Mouse (Mus musculus): Measurements from ENCODE around the gene Map7. TPM values are rescaled to one million over a fixed set of nuclear protein-coding genes. Genes with fewer than 3 reads are reported as not detected.

The Map7 gene
- total RNA-seq, 1 experiment: 35.2 TPM

GRCm38 (mm10) chr10:20313447-20313846, 165.2 kb downstream of the Map7 start:
- H3K4me1 ChIP-seq (ENCODE audit: control insufficient read depth in 2 of 2, insufficient read depth in 2 of 2, low read length in 2 of 2, poor library complexity in 1 of 2): peaks cover 4 to 6% of the 10 kb centered on the region in 2 experiments; a peak in 3 of 4 replicates
- peak overlapping the region; percentile 94 to 99 for H3K4me3 ChIP-seq (ENCODE audit: insufficient read depth in 1 of 2, low read depth in 1 of 2, low read length in 2 of 2, poor library complexity in 1 of 2, severe bottlenecking in 1 of 2)
- no peak for DNase-seq (ENCODE audit: low read depth, low spot score)
- TF ChIP-seq ZC3H11A (IDR thresholded peaks at IDR 0.05; ENCODE audit: borderline replicate concordance, low read depth, low read length) (no peak), HCFC1 (IDR thresholded peaks at IDR 0.05; ENCODE audit: borderline replicate concordance, insufficient read depth, low read length) (no peak), ZNF384 (IDR thresholded peaks at IDR 0.05; ENCODE audit: low read depth, low read length) (no peak), CHD2 (IDR thresholded peaks at IDR 0.05; ENCODE audit: low read depth, low read length) (no peak), MAFK (IDR thresholded peaks at IDR 0.05; ENCODE audit: insufficient read depth, low read depth, low read length) (no peak)
- no peaks in the 10 kb centered on the region for H3K9me3 ChIP-seq (ENCODE audit: control insufficient read depth, insufficient read depth, low read depth, low read length)
- no peak overlapping the region; the same call in 1 of the 2 replicates for H3K27ac ChIP-seq (ENCODE audit: insufficient read depth, low read depth, low read length, poor library complexity, severe bottlenecking)
- peak overlapping the region; percentile 100; the same call in 1 of the 2 replicates for H3K9ac ChIP-seq (ENCODE audit: insufficient read depth, low read depth, low read length, poor library complexity, severe bottlenecking)
- in situ Hi-C loops (cut with MboI; ENCODE audit: low sequenced_read_pairs in 2 of 2, unreplicated experiment in 2 of 2): no loop called here
- peaks cover 7% of the 10 kb centered on the region for H3K36me3 ChIP-seq (ENCODE audit: control insufficient read depth, insufficient read depth, low read length, poor library complexity, severe bottlenecking)

GRCm38 (mm10) chr10:20313941-20314340, 165.7 kb downstream of the Map7 start:
- Histone ChIP-seq H3K36me3 (ENCODE audit: control insufficient read depth, insufficient read depth, low read length, poor library complexity, severe bottlenecking) (peaks cover 8% of the 10 kb centered on the region), H3K27ac (ENCODE audit: insufficient read depth, low read depth, low read length, poor library complexity, severe bottlenecking) (no peak overlapping the region), H3K9me3 (ENCODE audit: control insufficient read depth, insufficient read depth, low read depth, low read length) (no peaks in the 10 kb centered on the region), H3K9ac (ENCODE audit: insufficient read depth, low read depth, low read length, poor library complexity, severe bottlenecking) (peak overlapping the region; percentile 68; the same call in 1 of the 2 replicates), H3K4me3 (ENCODE audit: insufficient read depth in 1 of 2, low read depth in 1 of 2, low read length in 2 of 2, poor library complexity in 1 of 2, severe bottlenecking in 1 of 2) (peak overlapping the region; percentile 55 to 94), H3K4me1 (ENCODE audit: control insufficient read depth in 2 of 2, insufficient read depth in 2 of 2, low read length in 2 of 2, poor library complexity in 1 of 2) (peaks cover 4 to 6% of the 10 kb centered on the region in 2 experiments; a peak in 3 of 4 replicates)
- DNase-seq (ENCODE audit: low read depth, low spot score): no peak
- TF ChIP-seq MAFK (IDR thresholded peaks at IDR 0.05; ENCODE audit: insufficient read depth, low read depth, low read length) (no peak), ZC3H11A (IDR thresholded peaks at IDR 0.05; ENCODE audit: borderline replicate concordance, low read depth, low read length) (no peak), ZNF384 (IDR thresholded peaks at IDR 0.05; ENCODE audit: low read depth, low read length) (no peak), HCFC1 (IDR thresholded peaks at IDR 0.05; ENCODE audit: borderline replicate concordance, insufficient read depth, low read length) (no peak), CHD2 (IDR thresholded peaks at IDR 0.05; ENCODE audit: low read depth, low read length) (no peak)
- in situ Hi-C loops (cut with MboI; ENCODE audit: low sequenced_read_pairs in 2 of 2, unreplicated experiment in 2 of 2): no loop called here

GRCm38 (mm10) chr10:20314797-20315196, 166.5 kb downstream of the Map7 start:
- DNase-seq (ENCODE audit: low read depth, low spot score): peak; percentile 21
- Histone ChIP-seq H3K9ac (ENCODE audit: insufficient read depth, low read depth, low read length, poor library complexity, severe bottlenecking) (peak overlapping the region; percentile 48; the same call in 1 of the 2 replicates), H3K9me3 (ENCODE audit: control insufficient read depth, insufficient read depth, low read depth, low read length) (no peaks in the 10 kb centered on the region), H3K36me3 (ENCODE audit: control insufficient read depth, insufficient read depth, low read length, poor library complexity, severe bottlenecking) (peaks cover 8% of the 10 kb centered on the region), H3K27ac (ENCODE audit: insufficient read depth, low read depth, low read length, poor library complexity, severe bottlenecking) (no peak overlapping the region), H3K4me1 (ENCODE audit: control insufficient read depth in 2 of 2, insufficient read depth in 2 of 2, low read length in 2 of 2, poor library complexity in 1 of 2) (peaks cover 4 to 6% of the 10 kb centered on the region in 2 experiments; a peak in 3 of 4 replicates), H3K4me3 (ENCODE audit: insufficient read depth in 1 of 2, low read depth in 1 of 2, low read length in 2 of 2, poor library complexity in 1 of 2, severe bottlenecking in 1 of 2) (peak overlapping the region; percentile 40 to 94; a peak in 2 of 4 replicates)
- in situ Hi-C loops (cut with MboI; ENCODE audit: low sequenced_read_pairs in 2 of 2, unreplicated experiment in 2 of 2): no loop called here
- TF ChIP-seq HCFC1 (IDR thresholded peaks at IDR 0.05; ENCODE audit: borderline replicate concordance, insufficient read depth, low read length): no peak
- TF ChIP-seq MAFK (IDR thresholded peaks at IDR 0.05; ENCODE audit: insufficient read depth, low read depth, low read length): no peak
- TF ChIP-seq ZNF384 (IDR thresholded peaks at IDR 0.05; ENCODE audit: low read depth, low read length): peak; percentile 46; the same call in 1 of the 2 replicates

- TF ChIP-seq MAFK (IDR thresholded peaks at IDR 0.05; ENCODE audit: insufficient read depth, low read depth, low read length): no peak
- TF ChIP-seq ZNF384 (IDR thresholded peaks at IDR 0.05; ENCODE audit: low read depth, low read length): no peak
- TF ChIP-seq ZC3H11A (IDR thresholded peaks at IDR 0.05; ENCODE audit: borderline replicate concordance, low read depth, low read length): no peak
- TF ChIP-seq HCFC1 (IDR thresholded peaks at IDR 0.05; ENCODE audit: borderline replicate concordance, insufficient read depth, low read length): no peak
- no peak for TF ChIP-seq CHD2 (IDR thresholded peaks at IDR 0.05; ENCODE audit: low read depth, low read length)
- Histone ChIP-seq H3K9me3 (ENCODE audit: control insufficient read depth, insufficient read depth, low read depth, low read length) (no peaks in the 10 kb centered on the region), H3K36me3 (ENCODE audit: control insufficient read depth, insufficient read depth, low read length, poor library complexity, severe bottlenecking) (peaks cover 11% of the 10 kb centered on the region), H3K4me1 (ENCODE audit: control insufficient read depth in 2 of 2, insufficient read depth in 2 of 2, low read length in 2 of 2, poor library complexity in 1 of 2) (peaks cover 4 to 6% of the 10 kb centered on the region in 2 experiments; a peak in 3 of 4 replicates), H3K27ac (ENCODE audit: insufficient read depth, low read depth, low read length, poor library complexity, severe bottlenecking) (no peak overlapping the region), H3K4me3 (ENCODE audit: insufficient read depth in 1 of 2, low read depth in 1 of 2, low read length in 2 of 2, poor library complexity in 1 of 2, severe bottlenecking in 1 of 2) (peak overlapping the region in 1 of 2 experiments; percentile 8; a peak in 1 of 4 replicates), H3K9ac (ENCODE audit: insufficient read depth, low read depth, low read length, poor library complexity, severe bottlenecking) (no peak overlapping the region)
- no peak for DNase-seq (ENCODE audit: low read depth, low spot score)
- in situ Hi-C loops (cut with MboI; ENCODE audit: low sequenced_read_pairs in 2 of 2, unreplicated experiment in 2 of 2): no loop called here
Measured at GRCm38 (mm10) chr10:20317466-20317865, 169.2 kb downstream of the Map7 start.

Measured in ES-E14 (cell line).